Mouse (Mus musculus): ENCODE measurements around the gene Abhd10.

- TF ChIP-seq CTCF (conservative IDR thresholded peaks at IDR 0.05; ENCODE audit: insufficient read depth, insufficient read length, low read depth, low read length), result no peak
- TF ChIP-seq POLR2A (IDR thresholded peaks at IDR 0.05; ENCODE audit: low read depth, low read length), result no peak
Observed at GRCm38 (mm10) chr16:45765801-45766494, 23.2 kb upstream of the Abhd10 start.
